Mouse (Mus musculus) heart, embryonic 16.5 days (tissue): ENCODE results near the gene Il22. TPM values are rescaled to one million over a fixed set of nuclear protein-coding genes. Genes with fewer than 3 reads are reported as not detected.
"Not testable (repeated sequence)": the region's sequence is repeated elsewhere in the genome, so short reads cannot be mapped to it uniquely, and the experiment has no call there.

Source experiments
- ATAC-seq: fragments of 200-750 bp; cut with Nextera tagmentation; replicated peaks from 2 replicates; pipeline ENCODE4 v1.8.0; 2017; ENCODE audit warnings: moderate number of reproducible peaks; ENCODE audit not compliant: insufficient read depth, low FRiP score; ENCODE audit errors: extremely low read depth
- H3K27ac ChIP-seq: fragments of 300-500 bp; sonication (generic); 2 replicates; pipeline ENCODE4 v1.5.1; 2014; ENCODE audit warnings: mild to moderate bottlenecking, low read length, control low read depth, moderate library complexity
- H3K27me3 ChIP-seq: fragments of 300-500 bp; sonication (generic); 2 replicates; pipeline ENCODE4 v1.6.1; 2014; ENCODE audit warnings: low read length, mixed read lengths; ENCODE audit not compliant: control insufficient read depth, insufficient read depth
- H3K36me3 ChIP-seq: fragments of 300-500 bp; sonication (generic); 2 replicates; pipeline ENCODE4 v1.6.1; 2014; ENCODE audit not compliant: control insufficient read depth, insufficient read depth
- H3K4me1 ChIP-seq: fragments of 300-500 bp; sonication (generic); 2 replicates; pipeline ENCODE4 v1.6.1; 2014; ENCODE audit warnings: low read length, mixed read lengths; ENCODE audit not compliant: control insufficient read depth, insufficient read depth
- H3K4me2 ChIP-seq: fragments of 300-500 bp; sonication (generic); 2 replicates; pipeline ENCODE4 v1.6.1; 2014; ENCODE audit warnings: low read depth, mild to moderate bottlenecking, control low read depth, low read length
- H3K4me3 ChIP-seq: fragments of 300-500 bp; sonication (generic); 2 replicates; pipeline ENCODE4 v1.5.1; 2014; ENCODE audit warnings: mild to moderate bottlenecking, control low read depth, low read length
- H3K9ac ChIP-seq: fragments of 300-500 bp; sonication (generic); 2 replicates; pipeline ENCODE4 v1.6.1; 2014; ENCODE audit warnings: low read length, control low read depth
- H3K9me3 ChIP-seq: fragments of 300-500 bp; sonication (generic); replicated peaks from 2 replicates; pipeline ENCODE4 v1.6.1; 2016; ENCODE audit warnings: low read length; ENCODE audit not compliant: control insufficient read depth
- WGBS: fragments of 180-500 bp; shearing (Covaris S2); extraction: QIAGEN DNeasy Blood & Tissue Kit; methylation state at CpG from one replicate; pipeline ENCODE4 v1.1.7; 2014; 5-methylcytosine and 5-hydroxymethylcytosine counted together
- polyA plus RNA-seq: library from polyadenylated mRNA; unstranded; fragments of >200 nt; fragmentation: Nextera tagmentation; extraction: Ambion mirVana; gene quantifications from 2 replicates; pipeline ENCODE4 v1.2.1, GENCODE M21; 2015

Il22 gene
- not detected in 2 replicates for polyA plus RNA-seq

GRCm38 (mm10) chr10:118204642-118205041 is at the start of gene Il22:
Gene Il22, plus strand, starts transcription at chr10:118204942.
- H3K27me3 ChIP-seq, result no peaks in the 10 kb centered on the region
- H3K4me2 ChIP-seq, result no peak within 1 kb of the TSS
- no peak within 1 kb of the TSS for H3K4me3 ChIP-seq
- H3K4me1 ChIP-seq, result no peaks in the 10 kb centered on the region
- 74% methylated on average over 4 of the region's 4 CpGs for WGBS
- no peaks in the 10 kb centered on the region for H3K9me3 ChIP-seq
- no peak for ATAC-seq
- H3K9ac ChIP-seq, result no peak within 1 kb of the TSS
- H3K27ac ChIP-seq, result no peak within 1 kb of the TSS
- H3K36me3 ChIP-seq, result no peaks in the 10 kb centered on the region

DNA sequence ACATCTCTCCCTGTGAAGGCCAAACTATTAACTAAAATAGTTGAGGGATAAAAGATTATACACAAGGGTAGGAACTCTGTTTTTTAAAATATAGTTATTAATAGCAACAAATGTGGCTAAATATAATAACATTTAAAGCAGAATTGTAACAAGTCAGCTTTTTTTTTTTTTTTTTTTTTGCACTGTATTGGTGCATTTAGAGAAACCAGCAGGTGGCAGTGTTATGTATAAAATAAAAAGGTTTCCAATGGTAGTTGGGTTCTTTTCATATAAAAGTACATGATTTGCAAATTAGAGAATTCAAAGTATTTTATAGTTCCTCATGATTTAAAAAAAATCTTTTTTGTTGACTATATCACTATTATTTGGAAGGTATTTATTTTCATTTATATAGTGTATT is 48.8 kb upstream of the Il22 start:
- Histone ChIP-seq H3K27me3 (no peaks in the 10 kb centered on the region), H3K27ac (no peak overlapping the region), H3K36me3 (peaks cover 17% of the 10 kb centered on the region), H3K4me1 (no peaks in the 10 kb centered on the region), H3K9ac (no peak overlapping the region), H3K4me3 (no peak overlapping the region), H3K4me2 (no peak overlapping the region), H3K9me3 (no peaks in the 10 kb centered on the region; the same call in 1 of the 2 replicates)
- ATAC-seq, result no peak

DNA sequence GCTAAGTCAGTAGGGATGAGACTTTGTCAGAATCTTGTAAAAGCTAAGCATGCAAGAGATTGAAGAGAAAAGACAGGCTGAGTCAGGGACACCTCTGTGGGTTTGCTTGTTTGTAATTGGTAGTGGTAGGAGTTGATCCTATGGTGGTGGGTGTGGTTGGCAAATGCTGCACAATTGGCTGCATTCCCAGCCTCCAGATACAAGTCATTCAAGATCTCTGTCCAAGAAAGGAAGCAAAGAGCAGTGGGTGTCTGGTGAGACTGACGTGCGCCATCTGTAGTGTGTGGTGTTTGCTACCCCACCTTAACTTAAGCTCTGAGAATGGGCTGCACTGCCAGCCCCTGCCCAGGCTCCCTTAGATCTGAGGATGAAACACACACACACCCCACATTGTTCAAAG is 43.6 kb upstream of the Il22 start:
- Histone ChIP-seq H3K9me3 (no peaks in the 10 kb centered on the region; the same call in 1 of the 2 replicates), H3K27ac (no peak overlapping the region), H3K27me3 (no peaks in the 10 kb centered on the region), H3K4me2 (no peak overlapping the region), H3K4me1 (no peaks in the 10 kb centered on the region), H3K4me3 (no peak overlapping the region), H3K36me3 (peaks cover 17% of the 10 kb centered on the region), H3K9ac (no peak overlapping the region)
- WGBS, result 67% methylated on average over 2 of the region's 2 CpGs
- no peak for ATAC-seq

GRCm38 (mm10) chr10:118169212-118169611 is 35.5 kb upstream of the Il22 start:
- Histone ChIP-seq H3K4me1 (no peaks in the 10 kb centered on the region), H3K4me3 (no peak overlapping the region), H3K4me2 (no peak overlapping the region), H3K27me3 (no peaks in the 10 kb centered on the region), H3K36me3 (no peaks in the 10 kb centered on the region), H3K9me3 (no peaks in the 10 kb centered on the region), H3K27ac (no peak overlapping the region), H3K9ac (no peak overlapping the region)
- 82% methylated on average over 12 of the region's 12 CpGs for WGBS
- ATAC-seq, result no peak

DNA sequence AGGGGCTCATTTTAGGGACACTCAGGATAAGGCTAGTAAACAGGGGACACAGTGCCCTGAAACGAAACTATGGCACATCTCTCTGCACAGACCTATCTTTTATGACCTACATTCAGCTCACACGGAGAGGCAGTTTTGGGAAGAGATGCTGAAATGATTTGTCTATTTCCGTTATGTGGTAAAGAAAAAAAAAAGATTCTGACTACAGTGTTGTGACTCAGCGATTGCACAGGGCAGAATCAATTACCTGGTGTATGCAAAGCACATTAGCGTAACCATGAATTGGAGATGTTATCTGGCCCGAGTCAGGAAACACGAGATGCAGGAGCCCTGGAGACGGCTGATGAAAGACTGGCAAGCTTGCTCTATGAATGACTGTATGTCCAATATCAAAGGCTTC is 32.3 kb upstream of the Il22 start:
- no peaks in the 10 kb centered on the region for H3K4me1 ChIP-seq
- H3K9ac ChIP-seq, result no peak overlapping the region
- H3K36me3 ChIP-seq, result no peaks in the 10 kb centered on the region
- H3K9me3 ChIP-seq, result no peaks in the 10 kb centered on the region
- H3K27me3 ChIP-seq, result no peaks in the 10 kb centered on the region
- no peak for ATAC-seq
- H3K4me2 ChIP-seq, result no peak overlapping the region
- no peak overlapping the region for H3K4me3 ChIP-seq
- WGBS, result 76% methylated on average over 8 of the region's 8 CpGs
- H3K27ac ChIP-seq, result no peak overlapping the region

DNA sequence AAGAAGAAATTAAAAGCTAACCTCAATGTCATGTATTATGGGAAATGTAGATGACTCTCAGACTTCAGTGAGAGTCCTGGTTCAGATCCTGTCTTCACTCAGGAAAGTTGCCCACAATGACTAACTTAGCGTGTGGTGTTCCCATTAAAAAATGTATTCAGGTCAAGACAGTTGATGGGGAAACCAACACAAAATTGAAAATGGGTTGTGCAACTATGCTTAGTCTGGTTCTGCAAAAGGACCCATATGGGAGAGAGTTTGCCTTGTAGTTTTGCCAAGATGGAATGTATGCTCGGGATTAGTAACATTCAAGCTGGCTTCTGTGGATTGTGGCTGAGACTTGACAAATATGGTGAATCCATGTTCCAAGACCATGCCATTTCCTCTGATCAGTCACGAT is 31.9 kb upstream of the Il22 start:
- H3K27me3 ChIP-seq, result no peaks in the 10 kb centered on the region
- WGBS, result 87% methylated on average over 3 of the region's 3 CpGs
- H3K4me1 ChIP-seq, result no peaks in the 10 kb centered on the region
- ATAC-seq, result no peak
- no peaks in the 10 kb centered on the region for H3K36me3 ChIP-seq
- no peaks in the 10 kb centered on the region for H3K9me3 ChIP-seq
- H3K9ac ChIP-seq, result no peak overlapping the region
- no peak overlapping the region for H3K27ac ChIP-seq
- H3K4me3 ChIP-seq, result no peak overlapping the region
- no peak overlapping the region for H3K4me2 ChIP-seq

- not testable (repeated sequence) for H3K4me1 ChIP-seq, H3K9ac ChIP-seq, H3K27ac ChIP-seq, H3K36me3 ChIP-seq, ATAC-seq, H3K4me3 ChIP-seq, H3K27me3 ChIP-seq, H3K9me3 ChIP-seq, H3K4me2 ChIP-seq
- WGBS, result 56% methylated on average over 4 of the region's 4 CpGs
These were observed 29.2 kb upstream of the Il22 start for GRCm38 (mm10) chr10:118175542-118175941.

DNA sequence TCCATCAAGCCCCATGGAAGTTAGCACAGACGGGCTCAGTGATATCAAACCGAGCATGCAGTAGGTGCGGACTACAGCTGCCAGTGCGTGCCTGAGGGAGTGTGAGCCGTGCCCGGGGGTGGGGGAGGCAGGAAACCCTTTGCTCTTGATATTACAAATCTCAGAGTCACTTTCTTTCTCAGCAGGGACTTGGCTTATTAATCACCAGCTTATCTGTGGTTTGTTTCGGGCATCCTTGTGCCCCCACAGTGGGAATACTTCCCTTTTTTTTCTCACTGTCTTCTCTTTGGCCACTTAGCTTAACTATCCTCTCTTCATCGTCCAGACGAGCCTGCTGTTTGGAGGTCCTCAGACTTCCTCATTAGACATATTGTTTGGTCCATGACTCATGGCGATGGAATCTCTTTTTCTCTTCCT is 26.0 kb upstream of the Il22 start:
- H3K4me3 ChIP-seq, result no peak overlapping the region
- WGBS, result 46% methylated on average over 10 of the region's 10 CpGs
- no peak overlapping the region for H3K9ac ChIP-seq
- H3K27me3 ChIP-seq, result no peaks in the 10 kb centered on the region
- H3K4me1 ChIP-seq, result no peaks in the 10 kb centered on the region
- H3K9me3 ChIP-seq, result no peaks in the 10 kb centered on the region
- no peaks in the 10 kb centered on the region for H3K36me3 ChIP-seq
- H3K4me2 ChIP-seq, result no peak overlapping the region
- H3K27ac ChIP-seq, result no peak overlapping the region
- ATAC-seq, result no peak

- Histone ChIP-seq H3K4me2 (no peak overlapping the region), H3K9me3 (no peaks in the 10 kb centered on the region), H3K4me3 (no peak overlapping the region), H3K27ac (no peak overlapping the region), H3K36me3 (no peaks in the 10 kb centered on the region), H3K27me3 (no peaks in the 10 kb centered on the region), H3K9ac (no peak overlapping the region), H3K4me1 (no peaks in the 10 kb centered on the region)
- 84% methylated on average over 11 of the region's 11 CpGs for WGBS
- ATAC-seq, result no peak
These were observed 25.5 kb upstream of the Il22 start for GRCm38 (mm10) chr10:118179265-118179664.

GRCm38 (mm10) chr10:118195150-118195549 is 9.6 kb upstream of the Il22 start:
- WGBS, result 19% methylated on average over 3 of the region's 3 CpGs
- H3K9me3 ChIP-seq, H3K4me2 ChIP-seq, H3K36me3 ChIP-seq, H3K27me3 ChIP-seq, H3K27ac ChIP-seq, H3K4me1 ChIP-seq, H3K4me3 ChIP-seq, H3K9ac ChIP-seq: not testable (repeated sequence)
- ATAC-seq, result peak; percentile 49; the same call in 1 of the 2 replicates
